Mouse (Mus musculus) Muller cell, postnatal 12 days (primary cell): ENCODE measurements around the gene Tgtp1.
"Not testable (repeated sequence)": the region's sequence is repeated elsewhere in the genome, so short reads cannot be mapped to it uniquely, and the experiment has no call there.

Experiments
- DNase-seq: peaks from one replicate; pipeline ENCODE4 v3.0.0-alpha.2; 2015; ENCODE audit errors: inconsistent ontology term

Gene Tgtp1

DNA sequence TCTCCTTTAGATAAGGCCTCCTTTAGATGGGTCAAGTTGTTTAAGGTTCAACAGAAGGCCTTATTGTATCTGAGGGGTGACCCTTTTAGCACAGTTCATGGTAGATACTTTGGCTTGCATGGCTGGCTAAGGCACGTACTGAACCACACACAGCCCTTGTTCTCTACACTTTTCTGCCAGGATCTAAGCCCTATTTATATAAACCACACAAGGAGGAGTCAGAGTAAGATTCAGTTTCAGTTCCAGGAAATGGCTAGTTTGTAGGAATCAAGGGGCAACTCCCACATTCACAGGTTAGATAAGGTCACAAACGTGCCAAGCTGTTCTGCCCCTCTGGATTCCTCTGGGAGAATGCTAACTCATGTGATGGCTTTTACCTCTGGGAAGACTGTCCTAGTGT is at the start of gene Tgtp1:
Gene Tgtp1 (minus strand): TSS at position 155 of the 400 bp plus-strand sequence.
- DNase-seq: not testable (repeated sequence)

DNA sequence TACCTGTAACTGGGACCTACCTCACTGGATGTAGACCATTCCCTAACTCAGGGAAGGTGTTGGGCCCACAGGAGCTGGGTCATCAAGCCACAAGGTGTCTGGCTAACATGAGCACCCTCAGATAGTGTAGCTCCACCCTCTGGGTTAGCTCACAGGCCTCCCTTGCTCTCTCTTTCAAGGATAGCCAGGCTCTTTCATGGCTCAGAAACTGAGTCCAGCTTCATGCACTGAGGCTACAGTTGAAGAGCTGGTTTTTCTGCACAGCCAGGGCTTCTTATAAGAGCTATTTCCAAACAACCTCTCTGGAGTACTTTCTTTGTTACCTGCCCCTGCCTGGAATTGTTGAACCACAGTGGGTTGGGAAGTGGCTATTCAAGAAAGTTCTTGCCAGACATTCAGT is 18.1 kb upstream of the Tgtp1 start:
- not testable (repeated sequence) for DNase-seq

DNA sequence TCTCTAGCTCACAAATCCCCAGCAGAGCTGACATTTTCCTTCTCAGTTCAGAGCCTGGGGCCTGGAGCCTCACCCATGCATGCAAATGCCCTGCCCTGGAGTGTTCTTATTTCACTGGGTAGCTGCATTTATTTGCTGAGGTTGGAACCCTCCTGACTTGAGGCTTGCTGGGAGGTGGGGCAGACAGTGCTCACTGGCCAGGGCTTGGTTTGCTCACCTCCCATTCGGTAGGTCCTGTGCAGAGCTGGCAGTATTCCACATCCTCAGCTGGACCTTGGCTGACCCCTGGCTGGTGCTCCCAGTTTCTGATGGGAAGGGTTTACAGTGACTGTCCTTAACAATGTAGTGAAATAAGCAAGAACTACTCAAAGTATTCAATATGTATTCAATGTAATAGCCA is 12.8 kb upstream of the Tgtp1 start:
- not testable (repeated sequence) for DNase-seq

- DNase-seq: not testable (repeated sequence)
Measured at GRCm38 (mm10) chr11:49006317-49006716, 12.3 kb upstream of the Tgtp1 start.

- DNase-seq: not testable (repeated sequence)
Measured at GRCm38 (mm10) chr11:49000411-49000810, 6.4 kb upstream of the Tgtp1 start.

- not testable (repeated sequence) for DNase-seq
Measured at GRCm38 (mm10) chr11:48993296-48993695, 676 bp downstream of the Tgtp1 start.

DNA sequence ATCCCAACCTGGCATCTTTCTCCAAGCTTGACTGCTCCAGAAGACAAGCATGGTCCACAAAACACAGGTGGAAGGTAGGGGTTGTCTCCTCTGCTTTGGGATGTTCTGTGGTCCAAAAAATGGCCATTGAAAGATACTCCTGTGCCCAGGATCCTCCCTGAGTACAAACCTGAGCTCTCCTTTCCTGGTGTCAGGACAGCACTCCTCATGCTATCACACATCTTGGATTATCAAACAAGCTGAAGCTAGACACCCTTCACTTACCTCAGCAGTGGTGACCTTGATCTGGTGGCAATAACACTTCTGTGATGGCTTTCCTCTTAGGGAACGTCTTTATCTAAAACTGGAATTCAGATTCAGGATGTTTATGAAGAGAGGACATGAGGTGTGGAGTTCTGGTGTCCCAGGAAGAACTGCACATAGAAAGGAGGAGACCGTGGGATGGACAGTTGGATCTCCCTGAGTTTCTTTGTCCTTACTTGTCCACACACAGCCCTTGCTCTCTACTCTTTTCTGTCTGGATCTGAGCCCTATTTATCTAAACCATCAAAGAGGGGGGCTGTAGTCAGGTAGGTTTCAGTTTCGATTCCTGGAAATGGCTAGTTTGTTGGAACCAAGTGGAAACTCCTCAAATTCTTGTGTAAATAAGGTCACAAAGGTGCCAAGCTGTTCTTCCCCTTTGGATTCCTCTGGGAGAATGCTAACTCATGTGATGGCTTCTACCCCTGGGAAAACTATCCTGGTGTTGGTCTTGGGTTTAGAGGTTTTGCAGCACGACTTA is 2.0 kb downstream of the Tgtp1 start, which contains the start of gene Gm12185:
Gene Gm12185 (minus strand): TSS at position 487 of the 781 bp plus-strand sequence.
- not testable (repeated sequence) for DNase-seq

DNA sequence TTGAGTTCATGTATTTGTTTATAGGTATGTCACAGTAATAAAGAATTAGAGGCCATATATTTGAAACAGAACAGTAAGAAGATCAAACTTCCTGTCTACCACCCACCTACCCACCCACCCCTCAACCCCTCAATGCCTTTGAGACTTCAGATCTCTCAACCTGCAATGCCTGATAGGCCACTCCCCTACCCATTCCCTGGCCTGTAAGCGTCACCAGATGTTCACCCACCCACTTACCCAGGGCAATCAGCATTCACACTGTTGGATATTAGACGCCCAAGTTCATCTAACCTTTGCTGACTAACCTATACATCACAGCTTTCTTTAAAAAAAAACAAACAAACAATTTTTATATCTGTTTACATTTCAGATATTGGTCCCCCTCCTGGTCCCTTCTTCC is 4.0 kb downstream of the Tgtp1 start:
- not testable (repeated sequence) for DNase-seq

DNA sequence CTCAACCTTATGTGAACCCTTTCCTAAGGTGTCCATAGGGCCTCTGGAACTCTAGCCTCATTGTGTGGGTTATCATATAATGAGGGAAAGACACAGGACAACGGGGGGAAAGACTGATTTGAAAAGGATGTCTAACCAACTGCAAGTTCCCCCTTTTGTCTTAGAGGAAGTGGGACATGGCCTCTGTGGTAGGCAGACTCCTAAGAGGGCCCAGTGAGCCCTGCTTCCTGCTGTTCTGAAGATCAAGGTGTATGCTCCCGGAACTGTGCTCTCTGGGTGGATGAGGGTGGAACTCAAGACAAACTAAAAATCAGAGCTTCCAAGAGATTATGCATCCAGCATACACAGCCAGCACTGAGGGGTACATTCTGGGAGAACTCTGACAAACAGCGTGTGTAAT is 5.8 kb downstream of the Tgtp1 start:
- DNase-seq: not testable (repeated sequence)

GRCm38 (mm10) chr11:48982848-48983247 is 11.1 kb downstream of the Tgtp1 start:
- not testable (repeated sequence) for DNase-seq

DNA sequence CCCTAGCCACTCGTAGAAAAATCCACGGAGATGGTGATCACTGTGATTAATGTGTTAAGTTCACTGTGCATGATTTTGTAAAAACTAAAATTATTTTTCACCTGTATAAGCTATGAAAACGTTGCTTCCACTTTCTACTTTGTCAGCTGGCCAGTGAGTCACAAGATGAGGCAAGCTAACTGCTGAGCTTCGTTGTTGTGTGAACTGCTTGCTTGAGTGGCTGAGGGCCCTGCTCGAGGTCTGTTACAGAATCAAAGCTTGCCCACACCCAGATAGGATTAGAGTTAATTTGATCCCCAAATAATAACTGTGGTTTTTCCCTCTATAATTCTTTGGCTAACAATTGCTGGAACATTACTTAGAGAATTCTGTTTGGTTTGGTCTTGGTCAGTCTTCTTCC is 13.9 kb downstream of the Tgtp1 start:
- not testable (repeated sequence) for DNase-seq

DNA sequence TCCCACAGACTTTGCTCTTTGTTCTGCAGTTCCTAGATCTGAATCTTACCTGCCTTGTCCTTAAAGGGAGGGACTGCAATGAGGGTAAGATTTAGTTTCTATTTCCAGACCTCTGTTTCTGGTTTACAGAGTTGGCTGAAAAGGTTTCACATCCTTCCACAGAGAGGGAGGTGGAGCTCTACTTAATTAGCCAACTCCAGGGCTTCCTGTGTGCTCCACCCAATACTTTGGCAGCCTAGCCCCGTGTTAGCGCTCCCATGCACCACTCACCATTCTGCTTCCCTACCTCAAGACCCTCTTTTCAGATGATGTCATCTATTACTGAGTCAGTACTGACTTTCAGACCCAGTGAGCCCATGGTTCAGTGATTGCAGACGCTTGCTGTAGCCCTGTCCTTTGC is 14.7 kb downstream of the Tgtp1 start, which contains the start of gene 9930111J21Rik1:
Gene 9930111J21Rik1 (minus strand): TSS at position 148 of the 400 bp plus-strand sequence.
- not testable (repeated sequence) for DNase-seq

DNA sequence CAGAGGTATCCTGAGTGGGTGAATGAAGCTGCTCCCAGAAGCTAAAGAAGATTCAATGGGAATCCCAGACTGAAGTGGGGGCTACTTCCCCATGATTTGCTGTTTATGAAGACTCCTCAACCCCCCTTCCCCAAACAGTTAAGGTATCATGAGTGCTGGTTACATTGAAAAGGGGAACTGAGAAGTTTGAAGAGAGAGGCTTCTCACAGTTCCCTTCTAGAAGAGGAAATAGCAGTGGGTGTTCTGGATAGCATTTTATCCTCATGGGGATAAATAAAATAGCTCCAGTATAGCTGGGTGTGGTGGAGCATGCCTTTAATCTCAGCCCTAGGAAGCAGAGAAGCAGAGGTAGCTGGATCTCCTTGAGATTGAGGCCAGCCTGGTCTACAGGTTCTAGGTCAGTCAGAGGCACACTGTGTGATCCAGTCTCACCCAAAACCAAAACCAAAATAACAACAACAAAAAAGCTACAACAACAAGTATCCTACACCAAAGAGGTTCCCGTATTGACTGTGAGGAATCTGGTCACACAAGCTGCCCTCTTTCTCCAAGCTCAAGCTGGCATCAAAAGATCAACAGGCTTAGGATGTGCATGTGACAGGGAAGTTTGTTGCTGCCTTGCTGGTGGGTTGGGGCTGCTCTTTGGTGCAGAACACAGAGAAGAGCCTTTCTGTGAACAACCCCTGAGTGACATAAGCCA is 15.6 kb downstream of the Tgtp1 start, which contains the start of gene Olfr56:
Gene Olfr56 (plus strand): TSS at position 650 of the 700 bp plus-strand sequence.
- not testable (repeated sequence) for DNase-seq

DNA sequence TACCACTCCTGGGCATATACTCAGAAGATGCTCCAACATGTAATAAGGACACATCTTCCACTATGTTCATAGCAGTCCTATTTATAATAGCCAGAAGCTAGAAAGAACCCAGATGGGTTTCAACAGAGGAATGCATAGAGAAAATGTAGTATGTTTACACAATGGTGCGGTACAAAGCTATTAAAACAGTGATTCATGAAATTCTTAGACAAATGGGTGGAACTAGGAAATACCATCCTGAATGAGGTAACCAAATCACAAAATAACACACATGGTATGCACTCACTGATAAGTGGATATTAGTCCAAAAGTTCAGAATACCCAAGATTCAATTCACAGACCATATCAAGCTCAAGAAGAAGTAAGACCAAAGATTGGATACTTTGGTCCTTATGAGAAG is 19.3 kb downstream of the Tgtp1 start:
- not testable (repeated sequence) for DNase-seq

- not testable (repeated sequence) for DNase-seq
Measured at GRCm38 (mm10) chr11:48946090-48946489, 47.9 kb downstream of the Tgtp1 start, which contains the start of gene Psme2b. Gene Psme2b, minus strand, starts transcription at chr11:48946190.

GRCm38 (mm10) chr11:48939286-48939685 is 54.7 kb downstream of the Tgtp1 start:
- not testable (repeated sequence) for DNase-seq
